Mouse (Mus musculus) kidney, adult 2 months (tissue): ENCODE results near the gene Slc25a43.

Experiments used
- CTCF ChIP-seq: fragments of 200-500 bp; conservative IDR thresholded peaks from 2 replicates; pipeline ENCODE4 v1.5.1; 2011; ENCODE audit warnings: low read depth, mild to moderate bottlenecking, control low read depth, low read length, moderate library complexity, mixed read lengths; ENCODE audit not compliant: insufficient read depth, insufficient read length
- POLR2A ChIP-seq: fragments of 200-500 bp; IDR thresholded peaks from one replicate; pipeline ENCODE4 v1.6.1; 2011; ENCODE audit warnings: low read depth, low read length, control low read depth

DNA sequence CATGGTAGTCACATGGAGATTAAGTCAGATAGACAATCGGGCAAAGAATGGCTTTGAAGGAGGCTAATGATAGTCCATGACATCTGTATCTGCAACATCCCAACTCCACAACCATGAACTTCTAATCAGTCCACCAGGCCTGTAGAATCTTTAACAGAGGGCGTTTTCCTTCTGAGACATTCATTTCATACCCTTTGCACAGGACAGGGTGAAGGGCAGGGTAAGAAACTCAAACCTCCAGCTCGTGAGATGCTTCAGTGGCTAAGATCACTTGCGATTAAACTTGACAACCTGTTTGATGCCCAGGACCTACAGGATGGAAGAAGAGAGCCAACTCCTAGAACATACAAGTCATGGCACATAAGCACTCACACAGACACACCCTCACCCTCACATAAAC lies 71.6 kb downstream of the Slc25a43 start:
- TF ChIP-seq POLR2A, result no peak
- no peak for TF ChIP-seq CTCF
